ENCODE assay signal across 11 mouse cellular contexts in genomic region chr5:129409440-129410004, GRCm38 (mm10).
DNase-seq lines count a peak whose midpoint lies in the region; ATAC-seq and TF ChIP-seq lines count a peak whose summit lies in the region.
"Had no signal": no experiment of that assay in that cellular context is flagged by ENCODE, and none has a peak within 500 bp of the region (broad histone marks: within the 10 kb centered on the region; RNA-seq: fewer than 3 reads in every experiment).

No protein-coding gene starts in this region.

- H3K36me3 ChIP-seq in intestine, embryonic 15.5 days, result no peaks in the 10 kb centered on the region
- no peaks in the 10 kb centered on the region for H3K36me3 ChIP-seq in intestine, postnatal 0 days (ENCODE audit: control insufficient read depth, insufficient read depth)
- H3K36me3 ChIP-seq in forebrain, embryonic 16.5 days (ENCODE audit: control insufficient read depth, insufficient read depth), result no peaks in the 10 kb centered on the region
- H3K36me3 ChIP-seq: embryonic facial prominence, embryonic 12.5 days; liver, embryonic 12.5 days had no signal

- no peaks in the 10 kb centered on the region for H3K27me3 ChIP-seq in intestine, embryonic 15.5 days (replicated peaks)
- no peaks in the 10 kb centered on the region for H3K27me3 ChIP-seq in intestine, postnatal 0 days (replicated peaks; ENCODE audit: control insufficient read depth, insufficient read depth, low read length)
- no peaks in the 10 kb centered on the region for H3K27me3 ChIP-seq in forebrain, embryonic 16.5 days (replicated peaks; ENCODE audit: control insufficient read depth, insufficient read depth, low read length)
- H3K27me3 ChIP-seq: embryonic facial prominence, embryonic 12.5 days; liver, embryonic 12.5 days had no signal

- H3K4me2 ChIP-seq in intestine, embryonic 15.5 days (replicated peaks), result no peak overlapping the region
- no peak overlapping the region for H3K4me2 ChIP-seq in intestine, postnatal 0 days (replicated peaks; ENCODE audit: low read depth)
- no peak overlapping the region for H3K4me2 ChIP-seq in forebrain, embryonic 16.5 days (ENCODE audit: low read length)
- H3K4me2 ChIP-seq: embryonic facial prominence, embryonic 12.5 days; liver, embryonic 12.5 days had no signal

- H3K4me3 ChIP-seq in intestine, embryonic 15.5 days (replicated peaks), result no peak overlapping the region
- no peak overlapping the region for H3K4me3 ChIP-seq in intestine, postnatal 0 days (ENCODE audit: low read depth, low read length)
- H3K4me3 ChIP-seq in gastrocnemius, adult 2 months, result no peak overlapping the region
- no peak overlapping the region for H3K4me3 ChIP-seq in forebrain, embryonic 16.5 days (replicated peaks; ENCODE audit: low read length)
- H3K4me3 ChIP-seq: embryonic facial prominence, embryonic 12.5 days; liver, embryonic 12.5 days had no signal

- H3K9ac ChIP-seq in intestine, embryonic 15.5 days, result no peak overlapping the region
- H3K9ac ChIP-seq in intestine, postnatal 0 days (ENCODE audit: low read depth, low read length), result no peak overlapping the region
- no peak overlapping the region for H3K9ac ChIP-seq in forebrain, embryonic 16.5 days (replicated peaks; ENCODE audit: low read depth, low read length)
- H3K9ac ChIP-seq: embryonic facial prominence, embryonic 12.5 days; liver, embryonic 12.5 days had no signal

- no peak overlapping the region for H3K27ac ChIP-seq in intestine, embryonic 15.5 days
- no peak overlapping the region for H3K27ac ChIP-seq in intestine, postnatal 0 days (ENCODE audit: low read depth, low read length)
- H3K27ac ChIP-seq in gastrocnemius, adult 2 months, result no peak overlapping the region
- no peak overlapping the region for H3K27ac ChIP-seq in forebrain, embryonic 16.5 days (ENCODE audit: low read length)
- H3K27ac ChIP-seq: embryonic facial prominence, embryonic 12.5 days; liver, embryonic 12.5 days had no signal

- intact Hi-C loops in gastrocnemius, adult 2 months (cut with DNase I), result no loop called here

- ATAC-seq in intestine, embryonic 15.5 days, result 0 out of 2 replicates have a peak, but pooled peaks have one; percentile 39
- no peak for ATAC-seq in intestine, postnatal 0 days
- no peak for ATAC-seq in megakaryocyte-erythroid progenitor cell, adult 5-6 weeks (replicated peaks; ENCODE audit: low FRiP score, low TSS enrichment, poor library complexity, severe bottlenecking)
- no peak for ATAC-seq in forebrain, embryonic 16.5 days
- ATAC-seq: liver, embryonic 12.5 days had no signal

- H3K9me3 ChIP-seq in intestine, embryonic 15.5 days, result no peaks in the 10 kb centered on the region
- no peaks in the 10 kb centered on the region for H3K9me3 ChIP-seq in intestine, postnatal 0 days (ENCODE audit: control insufficient read depth)
- H3K9me3 ChIP-seq in forebrain, embryonic 16.5 days (ENCODE audit: control insufficient read depth, low read length), result no peaks in the 10 kb centered on the region
- H3K9me3 ChIP-seq: embryonic facial prominence, embryonic 12.5 days; liver, embryonic 12.5 days had no signal

- TF ChIP-seq CTCF in intestine, postnatal 0 days (IDR thresholded peaks at IDR 0.05; ENCODE audit: low read depth), result no peak
- no peak for TF ChIP-seq CTCF in gastrocnemius, adult 2 months (IDR thresholded peaks at IDR 0.05)

- H3K4me1 ChIP-seq in intestine, embryonic 15.5 days (replicated peaks), result no peaks in the 10 kb centered on the region
- H3K4me1 ChIP-seq in intestine, postnatal 0 days (replicated peaks; ENCODE audit: control insufficient read depth, insufficient read depth, low read length), result no peaks in the 10 kb centered on the region
- peaks cover 14% of the 10 kb centered on the region for H3K4me1 ChIP-seq in forebrain, embryonic 16.5 days (replicated peaks; ENCODE audit: control insufficient read depth, insufficient read depth, low read length)
- H3K4me1 ChIP-seq: embryonic facial prominence, embryonic 12.5 days; liver, embryonic 12.5 days had no signal

- peak; percentile 30 for DNase-seq in adrenal gland, adult 8-10 months
- DNase-seq in cerebellum, postnatal 10 days, result peak; percentile 87 to 92
- peak; percentile 73 for DNase-seq in kidney, postnatal 10 days
- no peak for DNase-seq in gastrocnemius, adult 2 months
- DNase-seq: gastrocnemius, postnatal 10 days had no signal

- 57% methylated on average over 14 of the region's 14 CpGs for WGBS in intestine, embryonic 15.5 days
- 63% methylated on average over 14 of the region's 14 CpGs for WGBS in intestine, postnatal 0 days
- WGBS in forebrain, embryonic 16.5 days, result 71% methylated on average over 14 of the region's 14 CpGs
